Mouse (Mus musculus): ENCODE data around the gene Thumpd1. TPM values are rescaled to one million over a fixed set of nuclear protein-coding genes. Genes with fewer than 3 reads are reported as not detected.

Gene Thumpd1
- 14.3 and 17.8 TPM in 2 replicates for polyA plus RNA-seq (2012; rRNA removed; ENCODE audit: low replicate concordance)

DNA sequence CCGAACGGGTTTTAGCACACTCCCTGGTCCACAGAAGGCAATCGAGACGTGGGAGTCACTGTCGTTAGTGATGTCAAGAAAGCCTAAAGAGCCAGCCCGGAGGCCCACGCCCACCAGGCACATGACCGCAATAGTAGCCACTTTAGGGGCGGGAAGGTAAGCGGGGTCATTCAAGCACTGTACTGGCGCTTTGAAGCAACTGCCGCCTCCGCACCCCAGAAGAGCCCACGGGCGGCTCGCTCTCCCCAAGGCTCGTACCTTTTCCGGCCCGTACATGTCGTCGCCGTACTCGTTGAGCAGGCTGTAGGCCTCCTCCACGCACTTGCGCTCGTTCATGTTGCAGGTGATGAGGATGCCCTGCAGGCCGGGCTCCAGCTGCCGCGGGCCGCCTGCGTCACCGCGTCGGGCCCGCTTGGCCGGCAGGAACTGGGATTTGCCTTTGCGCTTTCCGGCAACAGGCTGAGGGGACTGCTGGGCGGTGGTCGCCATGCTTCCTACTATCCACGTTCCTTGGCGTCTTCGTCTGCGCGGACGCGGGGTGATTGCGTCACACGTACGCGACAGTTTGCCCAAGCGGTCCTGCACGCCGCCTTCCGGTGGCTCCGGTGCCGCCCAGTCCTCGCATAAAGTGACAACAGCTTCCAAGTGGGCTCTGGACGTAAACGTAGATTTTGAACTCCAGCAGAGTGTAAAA is at the start of gene Thumpd1:
TSS of gene Thumpd1 (minus strand) at position 546 of the 694 bp plus-strand sequence.

DNA sequence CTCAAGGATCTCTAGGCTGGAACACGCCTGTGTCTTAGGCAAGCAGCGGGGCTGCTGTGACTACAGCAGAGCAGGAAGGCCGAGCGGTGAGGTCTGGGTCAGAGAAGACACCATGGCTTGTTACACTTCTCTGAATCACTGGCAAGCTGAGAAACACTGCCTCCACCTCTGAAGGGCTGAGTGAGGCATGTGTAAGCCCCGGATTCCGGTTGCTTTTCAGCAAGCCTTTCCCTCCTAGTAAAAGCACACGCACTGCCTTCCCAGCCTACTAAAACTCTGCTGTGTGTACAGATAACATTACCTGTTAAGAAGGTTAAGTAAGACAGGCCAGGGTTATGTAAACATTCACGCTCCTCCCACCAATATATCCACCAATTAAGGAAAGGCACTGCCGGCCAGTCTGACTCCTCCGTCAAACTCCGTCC is 39.9 kb upstream of the Thumpd1 start, which contains the start of gene Acsm3:
TSS of gene Acsm3 (plus strand) at position 397 of the 425 bp plus-strand sequence.

DNA sequence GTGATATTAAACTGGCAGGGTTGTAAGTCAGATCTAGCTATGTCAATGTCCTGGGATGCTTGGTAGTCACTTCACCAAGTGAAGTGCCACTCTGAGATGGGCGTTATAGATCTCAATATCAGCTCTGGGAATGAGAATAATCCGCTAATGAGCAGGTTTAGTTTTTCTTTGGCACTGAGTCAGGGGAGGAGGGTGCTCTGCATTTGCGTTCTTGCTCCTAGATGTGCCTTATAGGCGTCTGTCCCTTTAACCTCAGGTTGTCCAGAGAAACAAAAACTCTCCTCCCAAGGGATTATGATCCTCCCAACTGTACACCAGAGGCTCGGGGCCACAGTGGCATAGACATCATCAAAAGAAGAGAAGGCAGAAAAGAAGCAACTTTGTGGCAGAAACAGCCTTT is 30.9 kb downstream of the Thumpd1 start, which contains the start of gene Acsm4:
TSS of gene Acsm4 (plus strand) at position 301 of the 400 bp plus-strand sequence.

Other genes with a start within 250 kb of the Thumpd1 start
- gene Umod, start 241.5 kb downstream of the Thumpd1 start, polyA plus RNA-seq (2012; rRNA removed; ENCODE audit: low replicate concordance), result 0.26 TPM in 1 of 2 replicates, not detected in the other
- gene Acsm5, start 201.3 kb downstream of the Thumpd1 start, polyA plus RNA-seq (2012; rRNA removed; ENCODE audit: low replicate concordance), result 5.5 and 6.6 TPM in 2 replicates
- gene Pdilt, start 197.3 kb downstream of the Thumpd1 start, polyA plus RNA-seq (2012; rRNA removed; ENCODE audit: low replicate concordance), result not detected in 2 replicates
- gene Acsm2, start 166.5 kb downstream of the Thumpd1 start, polyA plus RNA-seq (2012; rRNA removed; ENCODE audit: low replicate concordance), result not detected in 2 replicates
- gene Acsm1, start 113.8 kb downstream of the Thumpd1 start, polyA plus RNA-seq (2012; rRNA removed; ENCODE audit: low replicate concordance), result 0.54 TPM in 1 of 2 replicates, not detected in the other
- not detected in 2 replicates for gene Acsm4, start 30.8 kb downstream of the Thumpd1 start, polyA plus RNA-seq (2012; rRNA removed; ENCODE audit: low replicate concordance)
- 6.8 and 14.8 TPM in 2 replicates for gene Acsm3, start 40.1 kb upstream of the Thumpd1 start, polyA plus RNA-seq (2012; rRNA removed; ENCODE audit: low replicate concordance)
- gene Rexo5, start 73.2 kb upstream of the Thumpd1 start, polyA plus RNA-seq (2012; rRNA removed; ENCODE audit: low replicate concordance), result 5.0 and 6.8 TPM in 2 replicates
- 2.1 and 3.3 TPM in 2 replicates for gene Eri2, start 73.3 kb upstream of the Thumpd1 start, polyA plus RNA-seq (2012; rRNA removed; ENCODE audit: low replicate concordance)
- 2.0 and 5.2 TPM in 2 replicates for gene Lyrm1, start 175.1 kb upstream of the Thumpd1 start, polyA plus RNA-seq (2012; rRNA removed; ENCODE audit: low replicate concordance)
- 7.0 and 13.7 TPM in 2 replicates for gene Dcun1d3, start 175.5 kb upstream of the Thumpd1 start, polyA plus RNA-seq (2012; rRNA removed; ENCODE audit: low replicate concordance)